Mouse (Mus musculus) macrophage (primary cell): Measurements from ENCODE around the gene Prr14. TPM values are rescaled to one million over a fixed set of nuclear protein-coding genes. Genes with fewer than 3 reads are reported as not detected.
A peak's percentile ranks its signal among the peaks of the same experiment; 100 is the strongest.
"Not testable (repeated sequence)": the region's sequence is repeated elsewhere in the genome, so short reads cannot be mapped to it uniquely, and the experiment has no call there.

Source experiments
- H3K27ac ChIP-seq: fragments of 350-480 bp; formaldehyde crosslinking; 2 replicates; pipeline ENCODE4 v1.9.0; 2021
- H3K36me3 ChIP-seq: fragments of 350-480 bp; formaldehyde crosslinking; 2 replicates; pipeline ENCODE4 v1.9.0; 2021; ENCODE audit errors: inconsistent target
- H3K4me3 ChIP-seq: fragments of 350-480 bp; formaldehyde crosslinking; 2 replicates; pipeline ENCODE4 v1.9.0; 2021; ENCODE audit errors: inconsistent target
- H3K79me2 ChIP-seq: fragments of 350-480 bp; formaldehyde crosslinking; 2 replicates; pipeline ENCODE4 v1.9.0; 2021; ENCODE audit errors: inconsistent target
- WGBS: methylation state at CpG from one replicate; pipeline ENCODE4 v1.1.7; 2026; ENCODE audit warnings: inconsistent platforms; ENCODE audit not compliant: missing documents; 5-methylcytosine and 5-hydroxymethylcytosine counted together
- polyA plus RNA-seq: library from polyadenylated mRNA; stranded (reverse); fragments of 250-400 nt; gene quantifications from 3 replicates; pipeline ENCODE4 v1.2.4, GENCODE M21; 2018; ENCODE audit warnings: inconsistent platforms
- total RNA-seq, 78 experiments: library from RNA; depleted of rRNA; stranded (reverse); fragments of 250-400 nt; gene quantifications; 1 replicate in 9 of 78; 2 replicates in 24 of 78; 3 replicates in 43 of 78; 4 replicates in 2 of 78; pipeline ENCODE4 v1.2.4; 2018; ENCODE audit warnings: inconsistent platforms in 56 of 78

The Prr14 gene
- total RNA-seq (2018; cell fraction: chromatin; rRNA removed), result 100 to 1,000 TPM; 101 to 468 (median 170) TPM
- total RNA-seq (2018; cell fraction: cytosol; rRNA removed), result 10 to 100 TPM; 40.3 to 81.1 (median 50.0) TPM
- 100 to 1,000 TPM in 22 of 26 experiments, 10 to 100 TPM in 4; 78.6 to 416 (median 129) TPM for total RNA-seq (2018; cell fraction: nucleus; rRNA removed)
- 31.6 to 54.9 TPM (median 50.8 TPM) in 3 replicates for polyA plus RNA-seq

DNA sequence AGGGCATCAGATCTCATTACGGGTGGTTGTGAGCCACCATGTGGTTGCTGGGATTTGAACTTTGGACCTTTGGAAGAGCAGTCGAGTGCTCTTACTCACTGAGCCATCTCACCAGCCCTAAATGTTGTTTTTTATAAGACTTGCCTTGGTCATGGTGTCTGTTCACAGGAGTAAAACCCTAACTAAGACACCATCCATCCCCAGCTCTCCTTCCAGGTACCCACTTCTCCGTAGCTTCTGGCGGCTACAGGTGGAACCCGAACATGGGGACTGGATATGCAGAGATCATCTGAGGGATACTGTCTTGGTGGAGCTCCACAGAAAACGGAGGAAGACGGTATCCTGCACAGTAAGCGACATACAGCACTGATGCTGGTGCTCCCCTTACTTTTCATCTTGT, at the start of gene Prr14:
Gene Prr14, plus strand, starts transcription at position 301 of the 400 bp plus-strand sequence.
- H3K27ac ChIP-seq, H3K79me2 ChIP-seq, H3K4me3 ChIP-seq, H3K36me3 ChIP-seq: not testable (repeated sequence)
- 88% methylated on average over 8 of the region's 8 CpGs for WGBS

DNA sequence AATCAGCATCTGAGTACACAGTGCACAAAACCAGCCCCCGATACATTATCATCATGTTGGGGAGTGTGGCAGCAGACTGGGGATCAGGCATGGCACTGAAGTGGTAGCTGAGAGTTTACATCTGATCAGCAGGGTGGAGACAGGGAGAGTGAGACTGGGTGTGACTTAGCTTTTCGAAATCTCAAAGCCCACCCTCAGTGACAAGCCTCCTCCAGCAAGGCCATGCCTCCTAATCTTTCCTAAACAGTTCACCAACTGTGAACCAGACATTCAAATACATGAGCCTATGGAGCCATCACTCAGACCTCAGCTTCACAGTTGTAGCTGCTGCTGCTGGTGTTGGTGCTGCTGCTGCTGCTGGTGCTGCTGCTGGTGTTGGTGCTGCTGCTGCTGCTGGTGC, 48.0 kb upstream of the Prr14 start:
- H3K36me3 ChIP-seq, result no peaks in the 10 kb centered on the region
- H3K4me3 ChIP-seq, result no peak overlapping the region
- H3K27ac ChIP-seq, result no peak overlapping the region
- 95% methylated on average over 2 of the region's 2 CpGs for WGBS
- H3K79me2 ChIP-seq, result no peaks in the 10 kb centered on the region

DNA sequence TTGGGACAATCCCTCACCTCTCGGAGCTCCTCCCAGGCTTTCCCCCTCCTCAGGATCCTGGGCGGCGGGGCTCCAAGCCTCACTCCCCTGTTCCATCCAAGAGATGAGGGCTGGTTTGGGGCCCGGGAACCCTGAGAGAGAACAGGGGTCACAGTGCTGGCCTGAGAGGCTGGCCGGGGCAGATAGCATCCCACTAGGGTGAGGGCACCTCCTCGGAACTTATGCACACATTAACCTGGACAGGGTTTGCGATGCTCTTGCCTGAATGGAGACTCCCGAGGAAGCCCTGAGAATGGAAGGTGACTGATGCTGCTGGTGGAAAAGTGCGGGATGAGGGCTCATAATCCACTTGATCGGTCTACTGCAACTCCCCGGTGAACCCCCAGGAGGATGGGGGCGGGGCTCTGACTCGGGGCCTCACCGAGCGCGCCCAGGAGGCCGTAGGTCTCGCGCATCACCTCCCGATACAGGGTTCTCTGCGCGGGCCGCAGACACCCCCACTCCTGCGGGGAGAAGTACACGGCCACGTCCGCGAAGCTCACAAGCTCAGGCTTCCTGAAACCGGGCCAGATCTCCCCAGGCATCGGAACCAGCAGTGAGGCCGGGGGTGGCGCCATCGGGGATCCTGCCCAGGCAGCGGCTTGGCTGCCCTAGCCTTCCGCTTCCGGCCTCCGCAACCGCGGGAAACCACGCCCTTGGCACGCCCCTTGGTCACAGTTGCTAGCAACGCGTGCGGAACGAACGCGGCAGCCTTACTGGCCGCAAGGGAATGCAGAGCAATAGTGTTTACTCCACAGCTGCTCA, 37.8 kb upstream of the Prr14 start, which contains the start of gene Zfp688:
Gene Zfp688, minus strand, starts transcription at position 681 of the 804 bp plus-strand sequence.
- Histone ChIP-seq H3K79me2 (peaks cover 8% of the 10 kb centered on the region; the same call in 1 of the 2 replicates), H3K27ac (peak within 1 kb of the TSS; percentile 45; the same call in 1 of the 2 replicates), H3K4me3 (peak within 1 kb of the TSS; percentile 83), H3K36me3 (no peaks in the 10 kb centered on the region)
- 2% methylated on average over 42 of the region's 48 CpGs for WGBS

DNA sequence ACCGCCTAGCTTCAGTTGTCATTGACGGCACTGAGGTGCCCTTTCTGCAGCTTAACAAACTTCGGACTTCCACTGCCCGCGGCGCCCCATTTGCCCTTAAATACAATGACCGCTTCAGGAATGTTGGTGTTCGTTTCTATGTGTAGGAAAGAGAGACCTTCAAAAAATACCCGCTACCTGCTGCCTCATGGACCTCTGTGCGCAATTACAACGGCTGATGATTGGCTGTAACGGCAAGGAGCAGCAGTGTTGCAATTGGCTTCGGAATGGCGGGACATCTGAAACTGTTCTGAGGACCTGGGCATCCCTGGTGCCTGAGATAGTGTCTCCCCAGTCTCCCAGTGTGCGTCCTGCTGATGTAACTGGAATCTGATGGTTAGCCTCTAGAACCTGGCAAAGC, 37.2 kb upstream of the Prr14 start:
- Histone ChIP-seq H3K27ac (no peak overlapping the region), H3K36me3 (no peaks in the 10 kb centered on the region), H3K79me2 (peaks cover 8% of the 10 kb centered on the region; the same call in 1 of the 2 replicates), H3K4me3 (peak overlapping the region; percentile 83)
- WGBS, result under 1% methylated on average over 15 of the region's 15 CpGs

DNA sequence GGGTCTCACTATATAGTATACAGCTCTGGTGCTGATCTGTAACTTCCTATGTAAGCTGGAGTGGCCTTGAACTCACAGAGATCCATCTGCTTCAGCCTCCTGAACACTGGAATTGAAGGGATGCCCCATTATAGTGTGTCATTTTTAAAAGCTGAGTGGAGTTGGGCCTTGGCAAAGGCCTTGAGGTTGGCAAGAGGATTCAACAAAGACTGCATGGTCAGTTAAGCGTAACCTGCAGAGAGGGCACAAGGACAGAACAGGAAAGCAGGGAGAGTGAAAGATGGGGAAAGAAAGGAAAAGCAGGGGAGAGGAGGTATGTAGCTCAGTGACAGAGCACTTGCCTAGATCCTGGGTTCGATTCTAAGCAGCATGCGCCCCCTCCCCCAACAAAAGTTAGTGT, 34.1 kb upstream of the Prr14 start:
- no peak overlapping the region for H3K4me3 ChIP-seq
- no peak overlapping the region for H3K27ac ChIP-seq
- H3K79me2 ChIP-seq, result peaks cover 8% of the 10 kb centered on the region; the same call in 1 of the 2 replicates
- WGBS, result 85% methylated on average over 3 of the region's 3 CpGs
- no peaks in the 10 kb centered on the region for H3K36me3 ChIP-seq

DNA sequence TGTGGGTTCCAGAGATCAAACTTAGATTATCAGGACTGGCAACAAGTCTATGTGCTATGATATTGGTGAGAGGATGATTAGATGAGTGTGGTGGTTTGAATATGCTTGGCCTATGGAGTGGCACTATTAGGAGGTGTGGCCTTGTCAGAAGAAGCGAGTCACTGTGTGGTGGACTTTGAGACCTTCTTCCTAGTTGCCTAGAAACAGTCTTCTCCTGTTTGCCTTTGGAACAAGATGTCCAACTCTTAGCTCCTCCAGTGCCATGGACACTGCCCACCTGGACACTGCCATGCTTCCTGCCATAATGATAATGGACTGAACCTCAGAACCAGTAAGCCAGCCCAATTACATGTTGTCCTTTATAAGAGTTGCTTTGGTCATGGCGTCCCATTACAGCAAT, 33.5 kb upstream of the Prr14 start:
- Histone ChIP-seq H3K27ac (no peak overlapping the region), H3K4me3 (no peak overlapping the region), H3K79me2 (peaks cover 6% of the 10 kb centered on the region; the same call in 1 of the 2 replicates), H3K36me3 (no peaks in the 10 kb centered on the region)
- 96% methylated on average over 2 of the region's 2 CpGs for WGBS

DNA sequence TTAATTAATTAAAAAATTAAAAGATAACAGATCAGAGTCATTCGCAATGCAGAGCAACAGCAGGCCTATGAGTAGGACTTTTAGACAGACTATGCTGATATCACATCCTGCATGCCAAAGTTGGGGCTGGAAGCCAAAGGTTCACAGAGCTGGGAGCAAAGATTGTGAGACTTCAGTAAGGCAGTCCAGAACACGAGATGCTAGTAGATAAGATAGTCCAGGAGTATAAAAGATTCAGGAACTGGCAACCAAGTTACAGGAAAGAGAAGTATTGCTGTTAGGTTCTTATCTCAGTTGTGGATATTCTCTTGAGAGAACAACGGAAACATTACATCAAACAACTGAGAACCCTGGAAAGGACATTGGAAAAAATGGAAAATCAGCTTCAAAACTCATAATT, 33.1 kb upstream of the Prr14 start:
- WGBS, result 68% methylated on average over 3 of the region's 3 CpGs
- H3K4me3 ChIP-seq, result no peak overlapping the region
- no peaks in the 10 kb centered on the region for H3K36me3 ChIP-seq
- H3K27ac ChIP-seq, result no peak overlapping the region
- H3K79me2 ChIP-seq, result peaks cover 2% of the 10 kb centered on the region; the same call in 1 of the 2 replicates

DNA sequence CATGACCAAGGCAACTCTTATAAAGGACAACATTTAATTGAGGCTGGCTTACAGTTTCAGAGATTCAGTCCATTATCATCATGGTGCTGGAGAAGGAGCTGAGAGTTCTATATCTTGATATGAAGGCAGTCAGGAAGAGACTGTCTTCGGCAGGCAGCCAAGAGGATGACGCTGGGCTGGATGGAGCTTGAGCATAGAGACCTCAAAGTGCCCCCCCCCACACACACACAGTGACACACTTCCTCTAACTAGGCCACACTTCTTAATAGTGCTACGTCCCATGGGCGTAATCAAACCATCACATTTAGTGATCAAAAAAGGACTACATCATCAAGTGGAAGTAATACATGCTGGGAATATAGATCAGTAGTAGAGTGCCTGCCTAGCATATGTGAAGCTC, 24.2 kb upstream of the Prr14 start:
- H3K36me3 ChIP-seq, result no peaks in the 10 kb centered on the region
- H3K27ac ChIP-seq, result no peak overlapping the region
- no peaks in the 10 kb centered on the region for H3K79me2 ChIP-seq
- no peak overlapping the region for H3K4me3 ChIP-seq
- 70% methylated on average over 4 of the region's 4 CpGs for WGBS

DNA sequence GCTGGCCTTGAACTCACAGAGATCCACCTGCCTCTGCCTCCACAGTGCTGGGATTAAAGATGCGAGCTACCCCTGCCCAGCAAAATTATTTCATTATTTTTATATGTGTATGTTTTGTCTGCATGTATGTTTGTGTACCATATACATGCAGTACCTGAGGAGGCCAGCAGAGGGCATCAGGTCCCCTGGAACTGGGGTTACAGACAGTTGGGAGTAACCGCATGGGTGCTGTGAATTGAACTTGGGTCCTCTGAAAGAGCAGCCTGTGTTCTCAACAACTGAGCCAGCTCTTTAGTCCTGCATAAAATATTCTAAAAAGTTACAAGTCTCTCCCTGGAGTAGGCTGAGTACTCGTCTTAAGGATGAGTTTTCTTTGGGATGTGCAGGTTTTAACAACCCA, 21.7 kb upstream of the Prr14 start:
- no peak overlapping the region for H3K27ac ChIP-seq
- H3K79me2 ChIP-seq, result no peaks in the 10 kb centered on the region
- WGBS, result 100% methylated on average over 2 of the region's 3 CpGs
- H3K4me3 ChIP-seq, result no peak overlapping the region
- H3K36me3 ChIP-seq, result no peaks in the 10 kb centered on the region

DNA sequence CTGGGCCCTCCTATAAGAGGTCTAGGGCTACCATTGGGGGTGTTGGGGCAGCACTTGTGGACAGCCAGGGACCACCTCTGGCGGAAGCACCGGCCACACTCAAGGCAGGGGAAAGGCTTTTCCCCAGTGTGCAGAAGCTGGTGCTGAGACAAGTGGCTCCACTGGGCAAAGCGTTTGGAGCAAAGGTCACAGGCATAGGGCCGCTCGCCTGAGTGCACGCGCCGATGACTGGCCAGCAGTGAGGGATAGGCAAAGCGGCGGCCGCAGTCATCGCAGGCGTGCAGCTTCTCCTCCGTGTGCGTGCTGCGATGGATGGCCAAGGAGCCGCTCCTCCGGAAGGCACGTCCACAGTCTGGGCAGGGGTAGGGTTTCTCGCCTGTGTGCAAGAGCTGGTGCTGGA, 15.4 kb upstream of the Prr14 start:
- Histone ChIP-seq H3K27ac (no peak overlapping the region), H3K4me3 (no peak overlapping the region), H3K79me2 (no peaks in the 10 kb centered on the region), H3K36me3 (peaks cover 7% of the 10 kb centered on the region; the same call in 1 of the 2 replicates)
- WGBS, result 97% methylated on average over 17 of the region's 20 CpGs

DNA sequence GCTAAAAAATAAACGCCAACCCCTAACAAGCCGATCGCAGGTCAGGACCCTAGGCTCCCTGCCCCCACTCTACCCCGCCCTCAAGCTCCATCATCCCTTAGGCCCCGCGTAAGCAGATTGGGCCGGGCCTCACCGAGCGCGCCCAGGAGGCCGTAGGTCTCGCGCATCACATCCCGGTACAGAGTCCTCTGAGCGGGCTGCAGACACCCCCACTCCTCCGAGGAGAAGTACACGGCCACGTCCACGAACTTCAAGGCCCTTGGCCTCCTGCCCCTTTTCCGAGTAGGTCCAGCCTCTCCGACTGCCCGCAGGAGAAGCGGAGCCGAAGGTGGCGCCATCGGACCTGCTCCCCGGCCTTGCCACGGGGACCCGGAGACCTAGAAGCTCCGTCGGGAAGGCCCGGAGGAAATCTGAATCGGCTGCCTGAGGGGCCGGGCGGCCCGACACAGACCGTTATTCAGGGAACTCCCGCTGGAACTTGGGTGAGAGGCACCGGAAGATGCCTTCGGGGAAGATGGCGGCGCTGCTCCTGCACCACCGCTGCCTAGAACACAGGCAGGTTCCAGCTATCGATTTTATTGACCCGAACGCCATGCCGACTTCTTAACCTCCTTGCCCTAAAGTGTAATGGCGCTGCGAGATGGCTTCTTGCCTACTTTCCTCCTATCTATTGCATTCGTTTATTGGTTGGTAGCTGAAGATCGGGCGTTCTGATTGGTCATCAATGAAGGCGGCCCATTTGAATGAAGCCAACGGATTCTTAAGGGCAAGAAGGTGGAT, 10.7 kb upstream of the Prr14 start, which contains the start of gene Zfp689:
Gene Zfp689, minus strand, starts transcription at position 638 of the 780 bp plus-strand sequence.
- Histone ChIP-seq H3K36me3 (peaks cover 7% of the 10 kb centered on the region; the same call in 1 of the 2 replicates), H3K27ac (peak within 1 kb of the TSS; percentile 69), H3K79me2 (peaks cover 35% of the 10 kb centered on the region; the same call in 1 of the 2 replicates), H3K4me3 (peak within 1 kb of the TSS; percentile 89)
- 1% methylated on average over 52 of the region's 54 CpGs for WGBS

DNA sequence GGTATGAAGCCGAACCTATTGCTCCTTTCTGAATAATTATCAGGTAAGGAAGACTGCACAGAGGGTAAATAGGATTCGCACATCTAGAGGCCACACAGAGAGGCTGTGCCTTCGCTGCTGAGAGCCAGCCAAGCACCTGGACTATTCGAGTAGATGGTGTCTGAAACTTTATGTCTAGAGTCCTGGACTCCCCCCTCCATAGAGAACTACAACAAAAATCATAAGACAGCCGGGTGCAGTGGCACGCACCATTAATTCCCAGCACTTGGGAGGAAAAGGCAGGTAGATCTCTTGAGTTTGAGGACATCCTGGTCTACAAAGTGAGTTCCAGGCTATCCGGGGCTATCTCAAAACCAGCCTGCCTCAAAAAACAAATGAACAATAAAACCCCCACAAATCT, 9.4 kb upstream of the Prr14 start:
- 94% methylated on average over 7 of the region's 7 CpGs for WGBS
- H3K36me3 ChIP-seq, result no peaks in the 10 kb centered on the region
- peaks cover 35% of the 10 kb centered on the region; the same call in 1 of the 2 replicates for H3K79me2 ChIP-seq
- peak overlapping the region; percentile 89 for H3K4me3 ChIP-seq
- H3K27ac ChIP-seq, result no peak overlapping the region

DNA sequence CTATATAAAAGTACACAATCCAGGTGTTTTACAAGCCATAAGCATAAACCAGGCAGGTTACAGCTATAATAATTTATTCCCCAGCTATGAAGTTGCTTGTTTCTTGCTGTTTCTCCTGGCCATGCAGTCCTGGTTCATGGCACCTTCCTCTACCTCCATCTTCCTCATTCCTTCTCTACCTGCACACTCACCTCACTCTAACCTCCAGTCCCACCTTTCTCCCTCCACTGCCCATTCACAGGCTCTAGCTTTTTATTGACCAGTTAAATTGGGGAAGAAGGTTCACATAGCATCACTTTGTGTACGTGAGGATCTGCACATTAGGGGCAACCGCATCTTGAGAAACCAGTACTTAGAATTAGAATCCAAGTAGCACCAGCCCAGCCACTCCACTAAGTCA, 6.4 kb upstream of the Prr14 start:
- no peak overlapping the region for H3K27ac ChIP-seq
- peaks cover 35% of the 10 kb centered on the region; the same call in 1 of the 2 replicates for H3K79me2 ChIP-seq
- WGBS, result 92% methylated on average over 2 of the region's 2 CpGs
- no peaks in the 10 kb centered on the region for H3K36me3 ChIP-seq
- no peak overlapping the region for H3K4me3 ChIP-seq

DNA sequence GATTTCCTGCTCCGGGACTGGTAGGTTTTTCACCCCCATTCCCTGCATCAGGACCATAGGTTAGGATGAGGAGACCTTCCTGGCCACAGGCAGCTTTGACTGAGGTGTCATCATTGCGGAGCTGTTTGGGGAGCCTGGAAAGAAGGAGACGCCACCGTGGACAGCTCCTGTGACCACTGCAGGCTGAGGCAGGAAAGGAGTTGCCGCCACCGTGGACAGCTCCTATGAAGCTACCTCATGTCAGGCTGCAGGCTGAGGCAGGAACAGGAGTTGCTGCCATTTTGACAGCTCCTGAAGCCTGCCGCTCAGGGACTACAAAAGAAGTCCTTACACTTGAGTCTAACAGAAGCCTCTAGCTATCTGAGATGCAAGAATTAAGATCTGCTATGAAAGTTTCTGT, 4.5 kb upstream of the Prr14 start:
- H3K4me3 ChIP-seq, result no peak overlapping the region
- H3K79me2 ChIP-seq, result peaks cover 28% of the 10 kb centered on the region; the same call in 1 of the 2 replicates
- no peak overlapping the region for H3K27ac ChIP-seq
- H3K36me3 ChIP-seq, result no peaks in the 10 kb centered on the region
- 97% methylated on average over 7 of the region's 7 CpGs for WGBS
